Mouse (Mus musculus): Measurements from ENCODE around the gene Bcl11a. TPM values are rescaled to one million over a fixed set of nuclear protein-coding genes. Genes with fewer than 3 reads are reported as not detected.

Gene Bcl11a
- polyA plus RNA-seq, 1 experiment from 2014 or later, result 29.6 TPM

- DNase-seq (ENCODE audit: low spot score), result no peak
- no peaks in the 10 kb centered on the region for H3K27me3 ChIP-seq (replicated peaks; ENCODE audit: control insufficient read depth, insufficient read depth, low read length)
- 51% methylated on average over 5 of the region's 5 CpGs for WGBS
- no peaks in the 10 kb centered on the region for H3K9me3 ChIP-seq (ENCODE audit: control insufficient read depth, low read length)
- H3K36me3 ChIP-seq (ENCODE audit: control insufficient read depth, insufficient read depth, low read length), result peaks cover 14% of the 10 kb centered on the region
- no peak overlapping the region for H3K9ac ChIP-seq (ENCODE audit: low read length)
- no peak overlapping the region for H3K4me3 ChIP-seq (ENCODE audit: low read depth, low read length)
- no peak; the same call in 1 of the 2 replicates for ATAC-seq (replicated peaks; ENCODE audit: low FRiP score, low TSS enrichment, low read depth)
- H3K4me1 ChIP-seq (replicated peaks; ENCODE audit: control insufficient read depth, insufficient read depth, low read length), result peaks cover 46% of the 10 kb centered on the region
- no peak overlapping the region for H3K4me2 ChIP-seq (ENCODE audit: low read length)
- H3K27ac ChIP-seq (ENCODE audit: low read depth), result no peak overlapping the region
Observed at GRCm38 (mm10) chr11:24094086-24094487, 16.2 kb downstream of the Bcl11a start.

DNA sequence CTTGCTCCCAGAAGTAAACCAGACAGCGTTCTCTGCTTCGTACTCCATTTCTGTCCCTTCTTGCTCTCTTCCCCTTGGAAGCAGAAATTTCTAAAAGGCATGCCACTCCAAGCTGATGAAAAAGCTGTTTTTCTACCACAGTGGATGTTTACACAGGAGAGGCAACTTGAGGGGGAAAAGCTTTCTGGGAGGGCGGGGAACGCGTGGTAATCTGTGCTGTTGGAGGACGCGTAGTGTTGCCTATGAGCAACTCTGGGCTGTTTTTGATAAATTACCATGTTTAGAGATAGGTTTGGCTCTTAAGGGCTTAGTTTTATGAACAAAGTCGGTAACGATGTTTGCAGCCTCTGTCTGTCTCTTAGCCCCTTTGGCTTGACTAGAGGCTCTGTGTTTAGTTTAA is 17.4 kb downstream of the Bcl11a start:
- H3K4me3 ChIP-seq (ENCODE audit: low read depth, low read length), result no peak overlapping the region
- H3K9ac ChIP-seq (ENCODE audit: low read length), result no peak overlapping the region
- DNase-seq (ENCODE audit: low spot score) (no peak), ATAC-seq (replicated peaks; ENCODE audit: low FRiP score, low TSS enrichment, low read depth) (no peak)
- peaks cover 55% of the 10 kb centered on the region for H3K4me1 ChIP-seq (replicated peaks; ENCODE audit: control insufficient read depth, insufficient read depth, low read length)
- H3K4me2 ChIP-seq (ENCODE audit: low read length), result peak overlapping the region; percentile 33
- H3K27me3 ChIP-seq (replicated peaks; ENCODE audit: control insufficient read depth, insufficient read depth, low read length), result no peaks in the 10 kb centered on the region
- peaks cover 3% of the 10 kb centered on the region; the same call in 1 of the 2 replicates for H3K36me3 ChIP-seq (ENCODE audit: control insufficient read depth, insufficient read depth, low read length)
- H3K27ac ChIP-seq (ENCODE audit: low read depth), result peak overlapping the region; percentile 30; the same call in 1 of the 2 replicates
- no peaks in the 10 kb centered on the region for H3K9me3 ChIP-seq (ENCODE audit: control insufficient read depth, low read length)
- WGBS, result 32% methylated on average over 9 of the region's 9 CpGs

GRCm38 (mm10) chr11:24095656-24096353 is 17.9 kb downstream of the Bcl11a start:
- H3K9ac ChIP-seq (ENCODE audit: low read length), result no peak overlapping the region
- H3K36me3 ChIP-seq (ENCODE audit: control insufficient read depth, insufficient read depth, low read length), result peaks cover 3% of the 10 kb centered on the region; the same call in 1 of the 2 replicates
- H3K4me1 ChIP-seq (replicated peaks; ENCODE audit: control insufficient read depth, insufficient read depth, low read length), result peaks cover 60% of the 10 kb centered on the region
- H3K4me2 ChIP-seq (ENCODE audit: low read length), result peak overlapping the region; percentile 33; the same call in 1 of the 2 replicates
- 67% methylated on average over 7 of the region's 7 CpGs for WGBS
- no peaks in the 10 kb centered on the region for H3K27me3 ChIP-seq (replicated peaks; ENCODE audit: control insufficient read depth, insufficient read depth, low read length)
- no peak overlapping the region for H3K4me3 ChIP-seq (ENCODE audit: low read depth, low read length)
- ATAC-seq (replicated peaks; ENCODE audit: low FRiP score, low TSS enrichment, low read depth) (no peak), DNase-seq (ENCODE audit: low spot score) (no peak)
- no peak overlapping the region for H3K27ac ChIP-seq (ENCODE audit: low read depth)
- H3K9me3 ChIP-seq (ENCODE audit: control insufficient read depth, low read length), result no peaks in the 10 kb centered on the region

GRCm38 (mm10) chr11:24096483-24096882 is 18.6 kb downstream of the Bcl11a start:
- Histone ChIP-seq H3K27ac (ENCODE audit: low read depth) (no peak overlapping the region), H3K4me3 (ENCODE audit: low read depth, low read length) (no peak overlapping the region), H3K27me3 (replicated peaks; ENCODE audit: control insufficient read depth, insufficient read depth, low read length) (no peaks in the 10 kb centered on the region), H3K4me2 (ENCODE audit: low read length) (no peak overlapping the region), H3K36me3 (ENCODE audit: control insufficient read depth, insufficient read depth, low read length) (0 out of 2 replicates have a peak, but pooled peaks cover 3% of the 10 kb centered on the region), H3K9ac (ENCODE audit: low read length) (no peak overlapping the region), H3K4me1 (replicated peaks; ENCODE audit: control insufficient read depth, insufficient read depth, low read length) (peaks cover 61% of the 10 kb centered on the region), H3K9me3 (ENCODE audit: control insufficient read depth, low read length) (no peaks in the 10 kb centered on the region)
- no peak for DNase-seq (ENCODE audit: low spot score)
- ATAC-seq (replicated peaks; ENCODE audit: low FRiP score, low TSS enrichment, low read depth), result no peak
- 51% methylated on average over 6 of the region's 6 CpGs for WGBS

GRCm38 (mm10) chr11:24097026-24097425 is 19.2 kb downstream of the Bcl11a start:
- Histone ChIP-seq H3K4me1 (replicated peaks; ENCODE audit: control insufficient read depth, insufficient read depth, low read length) (peaks cover 56% of the 10 kb centered on the region), H3K9ac (ENCODE audit: low read length) (no peak overlapping the region), H3K27me3 (replicated peaks; ENCODE audit: control insufficient read depth, insufficient read depth, low read length) (no peaks in the 10 kb centered on the region), H3K9me3 (ENCODE audit: control insufficient read depth, low read length) (no peaks in the 10 kb centered on the region), H3K27ac (ENCODE audit: low read depth) (no peak overlapping the region), H3K4me3 (ENCODE audit: low read depth, low read length) (no peak overlapping the region), H3K36me3 (ENCODE audit: control insufficient read depth, insufficient read depth, low read length) (0 out of 2 replicates have a peak, but pooled peaks cover 3% of the 10 kb centered on the region), H3K4me2 (ENCODE audit: low read length) (no peak overlapping the region)
- DNase-seq (ENCODE audit: low spot score) (no peak), ATAC-seq (replicated peaks; ENCODE audit: low FRiP score, low TSS enrichment, low read depth) (no peak)
- 44% methylated on average over 6 of the region's 6 CpGs for WGBS

DNA sequence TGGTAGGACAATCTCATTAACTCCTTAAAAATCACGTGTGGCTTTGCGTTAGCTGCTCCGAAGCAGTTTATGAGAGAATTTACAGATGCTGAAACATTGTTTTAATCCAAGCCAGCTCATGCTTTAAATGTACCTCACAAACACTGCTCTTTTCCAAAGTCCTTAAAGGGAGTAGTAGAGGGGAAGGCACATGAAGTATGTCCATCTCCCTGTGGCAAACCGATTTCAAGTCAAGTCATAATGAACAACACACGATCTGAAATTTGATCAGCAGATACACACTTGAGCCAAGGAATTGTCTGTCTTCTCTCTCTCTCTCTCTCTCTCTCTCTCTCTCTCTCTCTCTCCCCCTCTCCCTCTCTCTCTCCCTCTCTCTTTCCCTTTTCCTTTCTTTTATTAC is 20.2 kb downstream of the Bcl11a start:
- no peak overlapping the region for H3K27ac ChIP-seq (ENCODE audit: low read depth)
- WGBS, result 67% methylated on average over 5 of the region's 5 CpGs
- no peak for DNase-seq (ENCODE audit: low spot score)

DNA sequence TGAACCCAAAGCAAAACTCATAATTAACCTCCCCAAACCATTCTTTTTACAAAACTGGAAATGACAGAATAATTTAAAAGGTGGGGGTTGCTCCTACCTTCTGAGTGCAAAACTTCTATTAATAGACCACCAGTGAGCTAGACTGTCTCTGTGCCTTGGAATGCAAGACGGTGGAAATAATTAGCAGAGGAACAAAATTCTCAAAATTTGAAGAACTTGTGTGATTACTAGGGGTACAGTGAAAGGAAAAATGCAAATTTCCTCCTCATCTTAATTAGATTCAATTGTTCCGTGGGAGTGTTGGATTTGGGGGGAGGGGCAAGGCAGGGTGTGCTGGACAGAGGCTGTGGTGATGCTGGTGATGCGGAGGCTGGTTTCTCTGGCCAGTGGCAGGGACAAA is 20.8 kb downstream of the Bcl11a start:
- H3K9ac ChIP-seq (ENCODE audit: low read length), result no peak overlapping the region
- no peak overlapping the region for H3K4me2 ChIP-seq (ENCODE audit: low read length)
- H3K27me3 ChIP-seq (replicated peaks; ENCODE audit: control insufficient read depth, insufficient read depth, low read length), result no peaks in the 10 kb centered on the region
- H3K9me3 ChIP-seq (ENCODE audit: control insufficient read depth, low read length), result no peaks in the 10 kb centered on the region
- H3K27ac ChIP-seq (ENCODE audit: low read depth), result no peak overlapping the region
- no peak overlapping the region for H3K4me3 ChIP-seq (ENCODE audit: low read depth, low read length)
- DNase-seq (ENCODE audit: low spot score), result no peak
- H3K4me1 ChIP-seq (replicated peaks; ENCODE audit: control insufficient read depth, insufficient read depth, low read length), result peaks cover 56% of the 10 kb centered on the region
- H3K36me3 ChIP-seq (ENCODE audit: control insufficient read depth, insufficient read depth, low read length), result no peaks in the 10 kb centered on the region
- WGBS, result 64% methylated on average over 3 of the region's 3 CpGs
- no peak for ATAC-seq (replicated peaks; ENCODE audit: low FRiP score, low TSS enrichment, low read depth)

More for the DNA sequence above, 20.2 kb downstream of the Bcl11a start:
- Histone ChIP-seq H3K4me3 (ENCODE audit: low read depth, low read length) (no peak overlapping the region), H3K4me1 (replicated peaks; ENCODE audit: control insufficient read depth, insufficient read depth, low read length) (peaks cover 56% of the 10 kb centered on the region), H3K9ac (ENCODE audit: low read length) (no peak overlapping the region), H3K36me3 (ENCODE audit: control insufficient read depth, insufficient read depth, low read length) (no peaks in the 10 kb centered on the region), H3K9me3 (ENCODE audit: control insufficient read depth, low read length) (no peaks in the 10 kb centered on the region), H3K27me3 (replicated peaks; ENCODE audit: control insufficient read depth, insufficient read depth, low read length) (no peaks in the 10 kb centered on the region), H3K4me2 (ENCODE audit: low read length) (no peak overlapping the region)
- ATAC-seq (replicated peaks; ENCODE audit: low FRiP score, low TSS enrichment, low read depth), result no peak

- H3K36me3 ChIP-seq (ENCODE audit: control insufficient read depth, insufficient read depth, low read length), result no peaks in the 10 kb centered on the region
- peaks cover 56% of the 10 kb centered on the region for H3K4me1 ChIP-seq (replicated peaks; ENCODE audit: control insufficient read depth, insufficient read depth, low read length)
- no peak for DNase-seq (ENCODE audit: low spot score)
- no peak for ATAC-seq (replicated peaks; ENCODE audit: low FRiP score, low TSS enrichment, low read depth)
- H3K4me3 ChIP-seq (ENCODE audit: low read depth, low read length), result no peak overlapping the region
- no peaks in the 10 kb centered on the region for H3K9me3 ChIP-seq (ENCODE audit: control insufficient read depth, low read length)
- H3K4me2 ChIP-seq (ENCODE audit: low read length), result no peak overlapping the region
- H3K9ac ChIP-seq (ENCODE audit: low read length), result no peak overlapping the region
- no peak overlapping the region for H3K27ac ChIP-seq (ENCODE audit: low read depth)
- 80% methylated on average over 10 of the region's 10 CpGs for WGBS
- no peaks in the 10 kb centered on the region for H3K27me3 ChIP-seq (replicated peaks; ENCODE audit: control insufficient read depth, insufficient read depth, low read length)
Observed at GRCm38 (mm10) chr11:24099215-24099614, 21.4 kb downstream of the Bcl11a start.

GRCm38 (mm10) chr11:24099886-24100293 is 22.0 kb downstream of the Bcl11a start:
- no peak overlapping the region for H3K9ac ChIP-seq (ENCODE audit: low read length)
- peaks cover 52% of the 10 kb centered on the region for H3K4me1 ChIP-seq (replicated peaks; ENCODE audit: control insufficient read depth, insufficient read depth, low read length)
- no peak overlapping the region for H3K27ac ChIP-seq (ENCODE audit: low read depth)
- H3K27me3 ChIP-seq (replicated peaks; ENCODE audit: control insufficient read depth, insufficient read depth, low read length), result no peaks in the 10 kb centered on the region
- H3K9me3 ChIP-seq (ENCODE audit: control insufficient read depth, low read length), result no peaks in the 10 kb centered on the region
- 7% methylated on average over 7 of the region's 7 CpGs for WGBS
- DNase-seq (ENCODE audit: low spot score) (no peak), ATAC-seq (replicated peaks; ENCODE audit: low FRiP score, low TSS enrichment, low read depth) (peak; percentile 80)
- H3K4me2 ChIP-seq (ENCODE audit: low read length), result no peak overlapping the region
- no peak overlapping the region for H3K4me3 ChIP-seq (ENCODE audit: low read depth, low read length)
- H3K36me3 ChIP-seq (ENCODE audit: control insufficient read depth, insufficient read depth, low read length), result no peaks in the 10 kb centered on the region

Data from intestine, embryonic 14.5 days (tissue).